Mouse (Mus musculus) cerebellum, postnatal 25 days (tissue): ENCODE results near the gene Foxn3.
A peak's percentile ranks its signal among the peaks of the same experiment; 100 is the strongest.

Experiments
- DNase-seq, 2 experiments: peaks; one replicate each; pipeline ENCODE4 v3.0.0; 2021; ENCODE audit warnings: mixed read lengths in 2 of 2

The Foxn3 gene

DNA sequence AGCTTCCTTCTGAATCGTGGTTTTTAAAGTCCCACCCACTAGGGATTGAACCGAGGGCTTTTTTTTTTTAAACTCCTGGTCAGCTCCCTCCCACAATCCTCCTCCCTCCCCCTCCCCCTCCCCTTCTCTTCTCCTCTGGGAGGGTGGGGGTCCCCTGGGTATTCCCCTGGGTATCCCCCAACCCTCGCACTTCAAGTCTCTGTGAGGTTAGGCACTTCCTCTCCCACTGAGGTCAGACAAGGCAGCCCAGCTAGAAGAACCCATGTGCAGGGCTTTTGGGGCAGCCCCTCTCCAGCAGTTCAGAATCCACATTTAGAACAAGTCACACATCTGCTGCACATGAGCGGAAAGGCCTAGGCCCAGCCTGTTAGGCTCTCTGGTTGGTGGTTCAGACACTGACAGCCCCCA, 182.5 kb downstream of the Foxn3 start:
- peak in 1 of 2 experiments; percentile 9 for DNase-seq

DNA sequence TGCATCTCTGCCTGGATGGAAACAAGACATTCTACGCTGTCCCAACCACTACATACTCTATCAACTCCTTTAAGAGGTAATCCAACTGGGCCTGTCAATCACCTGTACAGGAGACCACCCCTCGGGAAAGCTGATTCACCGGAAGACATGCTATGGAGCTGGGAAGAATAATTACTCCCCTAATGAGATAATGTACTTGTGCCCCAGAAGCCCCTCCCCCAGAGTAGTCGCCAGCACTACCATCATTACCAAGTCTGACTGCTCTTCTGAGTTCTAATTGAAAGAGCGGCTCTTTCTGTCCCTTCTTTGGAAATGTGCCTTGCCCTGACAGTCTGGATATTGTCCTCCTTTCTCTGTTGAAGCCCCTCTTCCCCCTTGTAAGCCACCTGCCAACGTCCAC, 183.3 kb downstream of the Foxn3 start:
- DNase-seq: no peak

DNA sequence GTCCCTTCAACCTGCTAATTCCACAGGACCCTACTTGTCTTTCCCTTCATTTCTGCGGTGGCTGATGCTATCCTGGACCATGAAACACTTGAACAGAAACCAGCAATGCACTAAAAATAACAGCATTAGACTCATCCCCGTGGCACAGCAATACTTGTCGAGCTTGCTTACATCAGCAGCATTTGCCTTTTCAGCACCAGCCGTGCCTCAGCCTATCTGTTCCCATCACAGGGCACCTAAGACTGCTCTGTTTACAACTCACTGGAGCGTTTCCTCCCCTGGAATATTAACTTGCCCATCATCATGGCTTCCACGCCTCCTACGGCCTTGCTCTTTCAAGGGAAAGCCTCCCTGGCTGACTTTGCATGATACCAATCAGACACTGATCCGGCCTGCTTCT, 185.1 kb downstream of the Foxn3 start:
- DNase-seq: no peak

DNA sequence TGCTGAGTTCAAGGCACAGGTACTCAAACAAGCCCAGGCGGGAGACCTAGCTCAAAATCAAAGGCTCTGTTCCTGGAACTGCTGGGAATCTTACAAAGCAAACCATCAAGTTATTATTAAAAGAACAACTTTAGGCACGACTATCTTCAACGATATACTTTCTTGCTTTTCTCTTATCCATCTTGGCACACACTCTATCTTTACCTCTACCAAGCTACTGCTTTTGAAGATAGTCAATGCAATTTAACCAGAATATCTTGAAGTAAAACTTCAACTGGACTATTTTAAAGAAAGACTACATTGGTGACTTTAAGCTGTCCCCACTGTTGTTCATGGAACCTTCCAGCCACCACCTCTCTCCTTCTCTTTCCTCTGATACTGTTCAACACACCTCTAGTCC, 185.7 kb downstream of the Foxn3 start:
- no peak for DNase-seq

DNA sequence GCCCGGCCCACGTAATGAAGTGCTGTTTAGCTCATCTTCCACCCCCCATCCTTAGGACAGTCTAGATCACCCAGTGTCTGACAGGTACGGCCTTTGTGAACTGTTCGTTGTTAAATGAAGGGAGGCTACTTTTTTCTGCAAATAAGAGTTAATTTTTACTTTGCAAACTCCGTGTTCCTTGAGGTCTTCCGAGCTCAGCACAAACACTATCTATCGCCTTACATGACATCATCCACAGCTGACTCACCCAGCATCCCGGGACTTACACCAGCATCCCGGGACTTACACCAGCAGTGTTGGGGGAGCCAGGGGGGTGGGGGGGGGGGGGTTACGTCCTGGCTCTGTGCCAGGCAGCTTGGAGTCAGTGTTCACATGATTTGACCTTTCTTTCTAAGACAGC, 186.3 kb downstream of the Foxn3 start:
- DNase-seq: no peak

DNA sequence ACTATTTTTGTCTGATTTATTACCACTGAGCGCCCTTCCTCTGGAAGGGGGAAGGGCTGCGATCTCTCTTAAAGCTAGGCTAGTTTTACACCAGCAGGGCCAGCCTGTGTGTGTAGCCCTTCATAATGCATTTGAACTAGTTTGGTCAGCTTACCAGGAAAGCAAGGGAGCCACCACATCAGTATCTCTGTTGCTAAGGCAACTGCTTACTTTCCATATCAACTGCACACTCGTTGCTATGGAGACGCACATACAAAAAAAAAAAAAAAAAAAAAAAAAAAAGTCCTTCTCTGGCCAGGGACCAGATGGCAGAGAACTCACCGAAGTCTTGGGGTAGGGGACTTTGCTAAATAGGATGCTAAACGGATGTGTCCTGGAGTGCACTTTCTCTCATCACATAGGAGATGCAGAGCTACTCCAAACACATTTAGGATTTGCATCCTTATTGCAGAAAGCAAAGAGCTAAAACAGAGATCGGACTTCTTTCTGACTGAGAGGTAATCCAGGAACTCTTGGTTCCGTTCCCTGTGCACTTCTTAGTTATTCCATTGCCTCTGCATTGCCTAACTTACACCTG, 187.4 kb downstream of the Foxn3 start:
- DNase-seq: no peak

DNA sequence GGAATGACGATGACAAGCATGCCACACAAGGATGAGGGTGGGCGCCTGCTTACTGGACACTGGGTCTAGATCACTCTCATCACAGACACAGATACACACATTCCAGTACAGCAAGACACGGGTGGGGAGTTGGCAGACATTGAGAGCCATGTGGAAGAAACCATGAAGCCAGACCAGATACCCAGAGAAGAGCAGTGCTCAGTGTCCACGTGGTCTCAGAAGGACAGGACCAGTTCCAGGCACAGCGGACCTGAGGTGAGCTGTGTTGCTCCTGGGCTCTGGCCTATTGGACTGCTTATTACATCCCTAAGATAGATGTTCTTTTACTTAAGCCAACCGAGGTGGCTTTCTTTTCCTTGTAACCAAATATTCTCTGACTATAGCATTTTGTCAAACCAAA, 188.0 kb downstream of the Foxn3 start:
- DNase-seq: no peak

DNA sequence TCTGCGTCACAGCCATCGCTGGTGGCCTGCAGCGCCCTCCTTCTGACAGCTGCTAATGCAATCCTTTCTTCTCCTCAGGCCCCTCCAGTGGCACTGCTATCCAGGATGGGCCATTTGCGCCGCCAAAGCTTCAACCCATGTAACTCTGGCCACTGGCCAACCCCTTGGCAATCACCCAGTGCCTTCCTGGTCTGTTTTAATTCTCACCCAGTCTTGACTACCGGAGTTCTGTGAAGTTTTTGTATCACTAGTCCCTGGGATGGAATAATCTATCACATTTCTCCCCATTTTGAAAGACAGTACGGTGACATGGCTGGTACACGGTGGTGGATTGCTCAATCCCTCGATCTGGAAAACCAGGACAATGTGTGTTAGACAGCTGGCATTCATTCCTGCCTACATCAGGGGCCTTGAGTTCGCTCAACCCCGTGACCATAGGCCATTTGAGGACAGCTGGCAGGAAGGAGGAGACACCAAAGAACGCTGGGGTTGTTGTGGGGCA, 189.2 kb downstream of the Foxn3 start:
- peak; percentile 84 to 91 for DNase-seq

DNA sequence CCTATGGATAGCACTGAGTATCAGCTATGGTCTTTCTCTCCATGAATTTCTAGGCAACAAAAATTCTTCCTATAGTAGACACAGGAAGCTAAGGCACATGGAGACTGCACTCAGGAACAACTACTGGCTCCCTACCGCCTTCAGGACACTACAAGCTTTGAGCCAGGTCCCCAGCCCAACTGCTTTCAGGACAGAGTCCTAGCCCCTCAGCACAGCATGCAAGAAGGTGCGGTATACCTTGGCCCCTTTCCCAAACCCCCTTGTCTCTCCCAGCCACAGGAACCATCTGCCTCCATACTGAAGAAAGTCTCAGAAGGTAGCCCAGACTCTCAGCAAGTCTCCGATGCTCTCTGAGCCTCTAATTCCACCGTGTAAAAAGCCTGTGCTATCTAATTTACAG, 189.8 kb downstream of the Foxn3 start:
- DNase-seq: no peak

DNA sequence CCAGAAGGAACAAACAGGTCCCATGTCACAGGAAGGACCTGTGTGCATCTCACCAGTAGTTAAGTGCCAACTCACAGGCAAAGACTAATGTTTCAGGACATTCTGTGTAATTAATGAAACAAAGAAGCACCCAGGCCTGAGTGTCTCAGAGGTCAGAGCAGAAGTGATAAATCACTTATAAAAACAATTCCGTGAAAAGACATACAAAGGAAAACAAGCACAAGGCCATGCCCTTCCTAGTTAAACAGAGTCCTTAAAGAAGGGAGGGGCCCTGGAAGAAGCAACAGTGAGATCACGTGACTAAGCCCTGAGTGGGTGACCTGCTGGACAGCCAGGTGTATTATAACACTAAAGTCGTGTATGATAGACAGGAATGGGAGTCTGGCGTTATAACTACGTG, 191.9 kb downstream of the Foxn3 start:
- DNase-seq: no peak

DNA sequence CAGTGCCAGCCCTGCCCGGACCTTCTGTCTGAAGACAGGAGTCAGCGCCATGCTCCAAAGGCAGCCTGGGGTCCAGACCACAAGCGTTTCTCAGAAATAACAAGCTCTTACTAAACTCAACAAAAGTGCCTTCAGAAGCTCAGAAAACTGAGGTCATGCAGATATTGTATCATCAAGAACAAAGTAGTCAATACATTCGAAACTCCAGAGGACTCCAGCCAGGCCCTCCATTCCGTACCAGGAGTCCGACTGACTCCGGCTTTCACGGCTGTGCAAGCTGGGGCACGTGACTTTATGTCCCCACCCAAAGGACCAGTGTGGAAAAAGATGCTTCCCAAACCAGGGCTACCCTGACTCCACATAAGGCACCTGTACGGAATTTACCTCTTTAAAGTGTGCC, 195.1 kb downstream of the Foxn3 start:
- peak in 1 of 2 experiments; percentile 20 for DNase-seq

DNA sequence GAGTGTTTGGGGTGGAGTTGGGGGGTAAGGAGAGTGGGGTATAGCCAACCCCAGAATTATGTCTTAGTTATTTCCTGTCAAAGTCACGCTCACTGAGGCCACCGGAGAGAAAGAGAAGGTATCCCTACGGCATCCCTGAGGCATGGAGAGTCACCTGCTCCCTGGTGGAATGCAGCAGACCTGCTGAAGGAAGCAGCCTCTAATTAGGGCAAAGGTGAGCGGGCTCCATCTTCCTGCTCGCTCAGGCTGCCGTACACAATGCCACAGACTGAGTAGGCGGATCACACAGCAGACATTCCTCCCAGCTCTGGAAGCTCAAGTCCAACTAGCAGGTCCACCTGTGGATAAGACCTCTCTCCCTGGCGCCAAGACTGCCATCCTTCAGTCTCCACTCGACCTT, 197.4 kb downstream of the Foxn3 start:
- DNase-seq: peak in 1 of 2 experiments; percentile 33

DNA sequence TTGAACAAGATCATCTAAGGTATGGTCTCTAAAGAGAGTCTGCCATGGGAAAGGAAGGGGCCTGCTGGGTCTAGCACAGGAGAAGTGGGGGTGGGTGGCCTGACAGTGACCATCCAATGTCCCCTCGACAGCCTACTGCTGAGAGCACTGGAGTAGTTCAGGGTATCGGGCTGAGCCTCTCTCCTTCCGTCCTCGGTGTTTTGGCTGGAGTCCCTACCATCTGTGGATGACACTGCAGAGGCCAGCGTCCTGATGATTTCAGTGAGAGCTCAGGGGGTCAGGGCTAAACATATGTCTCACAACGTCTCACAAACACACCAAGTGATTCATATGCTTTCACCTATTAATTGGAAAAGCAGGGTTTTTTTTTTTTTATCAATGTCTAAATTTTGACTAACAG, 199.2 kb downstream of the Foxn3 start:
- DNase-seq: peak; percentile 85 to 88

DNA sequence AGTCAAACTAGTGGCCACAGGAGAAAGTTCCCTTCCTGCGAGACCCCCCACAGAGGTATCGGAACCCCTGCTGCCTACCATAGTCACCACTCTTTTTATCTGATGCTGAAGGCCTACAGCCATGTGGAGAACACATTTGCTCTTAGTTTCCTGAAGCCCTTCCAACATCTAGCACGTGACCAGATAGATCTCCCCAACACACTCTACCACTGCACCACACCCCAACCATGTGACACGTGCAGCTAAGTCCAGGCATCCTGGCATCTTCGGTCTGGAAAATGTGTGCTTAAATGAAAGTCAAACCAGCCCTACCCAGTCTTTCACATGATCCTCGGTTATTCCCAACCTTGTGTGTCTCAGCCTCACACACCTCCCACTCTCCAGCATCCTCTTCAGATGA, 200.4 kb downstream of the Foxn3 start:
- DNase-seq: peak; percentile 25 to 37

DNA sequence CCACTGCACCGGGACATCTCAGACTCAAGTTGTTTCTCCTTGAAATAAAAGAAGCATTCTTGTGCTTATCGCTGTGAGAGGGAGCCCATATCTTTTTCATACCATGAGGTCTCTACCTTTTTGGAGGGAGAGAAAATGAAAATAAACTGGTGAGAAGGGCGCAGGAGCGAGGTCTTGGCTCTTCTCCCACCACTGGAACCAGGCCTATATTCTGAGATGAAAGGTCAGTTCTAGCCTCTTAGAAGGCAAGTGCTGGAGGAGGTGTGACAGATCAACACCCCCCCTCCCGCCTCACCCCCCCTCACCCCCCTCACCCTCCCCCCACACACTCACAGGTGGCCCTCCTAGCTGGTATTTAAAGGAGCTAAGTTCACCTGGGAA, 201.6 kb downstream of the Foxn3 start:
- DNase-seq: peak; percentile 41 to 64

DNA sequence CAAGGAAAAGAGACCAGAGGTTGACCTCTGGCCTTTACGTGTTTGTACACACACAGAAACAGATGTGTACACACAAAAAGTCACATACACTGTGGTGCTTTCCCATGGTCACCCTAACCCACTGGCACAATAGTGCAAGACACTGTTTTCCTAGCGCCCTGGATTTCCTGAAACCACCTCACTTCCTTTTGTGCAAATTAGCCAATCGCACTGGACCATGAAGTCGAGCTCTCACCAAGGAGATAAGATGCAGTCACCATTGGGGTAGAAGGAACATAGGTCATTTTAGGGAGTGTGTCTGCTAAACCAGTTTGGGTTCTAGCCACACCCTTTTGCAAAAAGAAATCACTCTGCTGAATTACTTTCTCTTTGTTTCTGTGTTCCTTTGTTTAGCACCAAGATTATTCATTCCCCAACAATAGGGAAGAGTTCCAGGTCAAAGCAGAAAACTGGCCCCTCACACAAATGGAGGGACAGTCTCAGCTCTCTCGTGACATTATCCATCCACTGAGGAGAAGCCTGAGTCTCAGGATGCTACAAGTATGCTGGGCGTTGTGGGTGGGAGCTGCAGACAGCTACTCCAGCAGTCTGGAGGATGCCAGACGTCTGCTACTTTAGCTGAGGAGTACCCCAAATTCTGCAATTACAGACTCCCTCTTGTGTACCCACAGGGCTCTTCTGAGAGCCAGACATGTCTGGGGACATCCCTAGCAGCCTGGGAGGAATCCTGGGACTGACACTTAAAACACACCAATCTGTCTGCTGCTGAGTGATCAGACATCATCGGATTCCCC, 202.2 kb downstream of the Foxn3 start:
- DNase-seq: peak in 1 of 2 experiments; percentile 19

DNA sequence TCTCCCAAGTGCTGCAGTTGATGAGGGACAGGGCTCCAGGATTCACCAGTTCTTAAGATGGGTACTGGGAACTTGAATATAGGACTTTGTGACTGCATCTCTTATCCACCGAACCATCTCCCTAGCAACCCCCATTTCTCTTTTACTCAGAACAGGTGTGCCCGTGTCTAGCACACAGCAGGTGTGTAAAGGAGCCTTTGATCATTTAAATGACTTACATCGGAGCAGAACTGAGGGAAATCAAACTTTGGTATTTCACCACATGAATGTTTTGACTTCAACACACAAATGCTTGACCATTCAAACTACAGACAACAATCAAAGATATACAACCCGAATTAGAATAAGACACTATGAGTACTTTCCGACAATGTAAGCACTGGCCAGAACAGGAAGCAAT, 204.7 kb downstream of the Foxn3 start:
- DNase-seq: no peak

DNA sequence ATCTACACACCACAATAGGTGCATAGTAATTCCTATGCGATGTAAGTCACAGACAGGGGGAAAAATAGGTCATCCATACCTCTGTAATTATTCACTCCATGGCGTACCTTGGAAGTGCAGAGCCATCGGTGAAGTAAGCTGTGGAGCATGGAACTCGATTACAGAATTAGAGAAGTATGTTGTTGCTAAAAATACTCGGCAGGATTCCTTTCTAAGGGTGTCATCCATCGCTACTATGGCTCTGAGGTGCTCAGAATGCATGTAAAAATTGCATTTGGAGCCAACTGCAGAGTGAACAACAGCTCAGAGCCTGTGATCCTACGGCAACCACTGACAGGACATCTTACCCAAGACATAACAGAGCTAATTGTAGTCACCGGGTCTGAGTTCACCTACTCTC, 206.7 kb downstream of the Foxn3 start:
- no peak for DNase-seq

DNA sequence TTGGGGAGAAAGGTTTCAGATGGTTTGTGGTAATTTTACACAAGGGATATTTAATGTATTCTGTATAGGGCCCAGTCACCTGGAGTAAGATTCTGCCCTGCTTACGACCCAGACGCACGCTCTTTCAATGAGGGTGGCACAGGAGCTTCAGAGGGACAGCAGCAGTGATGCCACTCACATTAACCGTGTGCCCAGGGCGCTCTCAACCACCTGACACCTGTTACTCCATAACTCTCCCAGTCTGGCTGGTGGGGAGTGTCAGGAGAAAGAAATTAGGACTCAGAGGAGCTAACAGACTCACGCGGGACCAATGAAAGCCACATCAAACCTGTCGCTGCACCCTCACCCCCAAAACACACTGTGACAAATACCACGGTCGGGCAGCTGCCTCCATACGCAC, 209.7 kb downstream of the Foxn3 start:
- no peak for DNase-seq

DNA sequence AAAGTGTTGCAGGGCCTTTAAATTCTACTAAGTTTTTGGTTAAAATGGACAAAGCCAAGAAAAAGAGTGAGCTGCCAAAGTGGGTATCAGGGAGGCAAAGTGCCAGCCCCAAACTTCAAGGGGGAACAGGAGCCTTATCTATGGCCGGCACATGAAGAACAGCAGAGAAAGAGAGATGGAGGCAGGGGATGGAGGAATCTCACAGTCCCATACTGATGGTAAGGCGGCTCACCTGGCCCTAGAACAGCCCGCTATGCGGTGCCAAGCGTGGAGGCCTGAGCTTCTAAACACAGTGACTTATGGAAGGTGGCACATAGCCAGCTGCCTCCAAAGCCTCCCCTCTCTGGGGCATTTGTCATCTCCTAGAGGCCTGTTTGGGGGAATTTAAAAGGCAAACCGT, 210.8 kb downstream of the Foxn3 start:
- DNase-seq: peak in 1 of 2 experiments; percentile 70

DNA sequence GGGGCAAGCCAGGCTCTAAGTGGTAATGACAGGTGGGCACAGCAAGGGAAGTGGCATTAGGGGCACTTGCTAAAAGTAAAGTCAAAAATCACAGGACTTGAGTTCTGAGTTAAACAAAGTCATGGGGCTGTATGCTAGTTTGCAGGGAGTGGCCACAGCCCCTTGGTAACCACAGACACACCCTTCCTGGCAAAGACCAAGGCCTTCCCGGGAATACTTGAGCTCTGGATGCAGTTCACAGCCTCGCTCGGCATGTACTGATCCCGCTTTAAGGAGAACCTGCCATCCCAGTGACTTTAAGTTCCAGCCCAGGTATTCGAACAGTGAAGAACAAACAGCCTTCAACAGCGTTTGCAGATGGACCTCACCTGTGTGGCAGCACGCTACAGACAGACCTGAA, 211.2 kb downstream of the Foxn3 start:
- DNase-seq: no peak

DNA sequence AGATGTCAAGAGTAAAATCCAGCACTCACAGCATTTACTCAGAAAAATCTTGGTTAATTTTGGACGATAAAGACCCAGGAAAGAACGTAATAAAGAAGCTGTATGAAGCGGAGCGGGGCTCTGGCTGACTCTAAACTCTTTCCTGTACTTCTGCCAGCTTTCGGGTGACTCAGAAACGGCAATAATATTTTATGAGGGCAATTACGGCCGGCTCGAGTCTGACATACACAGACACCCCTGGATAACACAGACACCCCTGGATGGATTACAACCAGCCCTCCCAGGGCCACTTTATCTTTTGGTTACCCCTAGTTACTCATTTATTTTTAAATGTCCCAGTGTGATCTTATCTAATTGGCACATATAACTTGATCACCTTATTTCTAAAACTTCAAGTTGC, 211.7 kb downstream of the Foxn3 start:
- no peak for DNase-seq

DNA sequence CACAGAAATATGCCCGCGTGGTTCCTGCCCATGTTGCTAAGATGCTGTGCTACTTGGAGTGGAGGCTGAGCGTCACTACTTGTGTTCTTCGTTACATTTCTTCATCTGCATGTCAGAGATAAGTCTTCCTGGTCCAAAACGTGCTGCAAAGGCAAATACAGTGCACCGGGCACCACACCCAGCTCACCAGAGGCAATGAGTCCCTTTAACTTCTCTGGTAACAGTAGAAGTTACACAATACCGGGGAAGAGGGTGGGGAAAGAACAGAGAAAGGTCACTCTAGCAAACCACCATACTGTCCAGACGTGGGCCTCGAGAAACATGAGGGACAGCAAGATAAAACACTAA, 213.8 kb downstream of the Foxn3 start:
- no peak for DNase-seq

DNA sequence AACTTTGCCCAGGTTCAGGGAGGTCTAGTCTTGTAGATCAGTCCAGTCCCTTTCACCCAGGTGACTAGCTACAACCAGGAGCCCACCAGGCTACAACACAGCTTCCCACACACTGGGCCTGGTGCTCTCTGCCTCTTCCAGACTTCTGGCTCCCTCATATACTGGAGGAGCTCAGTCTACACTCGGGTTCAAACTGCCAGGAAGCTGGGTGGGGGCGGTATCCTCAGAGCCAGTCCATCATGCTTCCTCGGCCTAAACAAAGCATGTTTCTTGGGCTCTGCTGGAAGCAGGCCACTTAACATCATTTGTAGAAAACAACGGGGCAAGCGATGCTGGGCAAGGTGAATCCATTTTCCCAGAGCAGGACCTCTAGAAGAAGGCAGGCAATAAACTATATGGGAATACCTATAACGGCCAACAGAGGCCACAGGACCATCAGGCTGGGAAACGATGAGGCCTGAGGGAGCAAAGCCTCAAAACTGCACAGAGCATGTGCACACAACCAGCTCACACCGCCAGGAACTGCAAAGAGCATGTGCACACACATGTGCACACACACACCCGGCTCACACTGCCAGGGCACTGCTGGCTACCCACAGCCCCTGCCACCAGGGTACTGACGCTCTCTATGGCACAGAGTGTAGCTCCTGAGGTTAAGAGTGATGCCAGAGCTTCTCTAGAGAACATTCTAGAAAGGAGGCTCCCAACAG, 214.3 kb downstream of the Foxn3 start:
- DNase-seq: no peak
